Mouse (Mus musculus) layer of hippocampus, adult 18-20 months (tissue): Measurements from ENCODE around the gene Mmd2. TPM values are rescaled to one million over a fixed set of nuclear protein-coding genes. Genes with fewer than 3 reads are reported as not detected.

Experiments
- DNase-seq, 2 experiments: peaks; one replicate each; pipeline ENCODE4 v3.0.0; 2022; ENCODE audit warnings: low spot score in 2 of 2
- total RNA-seq, 2 experiments: library from RNA; stranded (reverse); gene quantifications; 2 replicates each; pipeline ENCODE4 v1.2.3; 2021

Gene Mmd2
- total RNA-seq, 2 experiments from 2014 or later: 160 to 165 TPM

GRCm38 (mm10) chr5:142610362-142610761 lies 1.8 kb upstream of the Mmd2 start:
- no peak for DNase-seq

GRCm38 (mm10) chr5:142608989-142609325 lies 357 bp upstream of the Mmd2 start:
- DNase-seq: no peak

GRCm38 (mm10) chr5:142605288-142605687 lies 3.3 kb downstream of the Mmd2 start:
- DNase-seq: no peak

GRCm38 (mm10) chr5:142604379-142604778 lies 4.2 kb downstream of the Mmd2 start:
- DNase-seq: no peak

GRCm38 (mm10) chr5:142597648-142598390 lies 10.8 kb downstream of the Mmd2 start:
- no peak for DNase-seq

- DNase-seq: no peak
Observed at GRCm38 (mm10) chr5:142596723-142597122, 11.9 kb downstream of the Mmd2 start.

GRCm38 (mm10) chr5:142595698-142596097 lies 12.9 kb downstream of the Mmd2 start:
- DNase-seq: peak in 1 of 2 experiments; percentile 80

- DNase-seq: peak in 1 of 2 experiments; percentile 53
Observed at GRCm38 (mm10) chr5:142590953-142591616, 17.5 kb downstream of the Mmd2 start.

- DNase-seq: peak; percentile 51 to 66
Observed at GRCm38 (mm10) chr5:142583616-142584126, 24.9 kb downstream of the Mmd2 start.

GRCm38 (mm10) chr5:142581517-142581916 lies 27.1 kb downstream of the Mmd2 start:
- peak; percentile 48 to 85 for DNase-seq

GRCm38 (mm10) chr5:142578192-142578591 lies 30.4 kb downstream of the Mmd2 start:
- DNase-seq: no peak

- DNase-seq: no peak
Observed at GRCm38 (mm10) chr5:142576832-142577231, 31.8 kb downstream of the Mmd2 start.

GRCm38 (mm10) chr5:142574323-142575057 lies 34.1 kb downstream of the Mmd2 start:
- DNase-seq: no peak

- DNase-seq: no peak
Observed at GRCm38 (mm10) chr5:142564606-142565005, 44.0 kb downstream of the Mmd2 start.

GRCm38 (mm10) chr5:142560261-142560660 lies 48.3 kb downstream of the Mmd2 start:
- DNase-seq: no peak

- DNase-seq: peak; percentile 85 to 93
Observed at GRCm38 (mm10) chr5:142557397-142558067, 51.1 kb downstream of the Mmd2 start.

- DNase-seq: no peak
Observed at GRCm38 (mm10) chr5:142556721-142557120, 51.9 kb downstream of the Mmd2 start.

- DNase-seq: no peak
Observed at GRCm38 (mm10) chr5:142555866-142556265, 52.7 kb downstream of the Mmd2 start.

- peak; percentile 98 to 99 for DNase-seq
Observed at GRCm38 (mm10) chr5:142550706-142551652, 57.6 kb downstream of the Mmd2 start, which contains the start of gene Radil. Radil (minus strand) TSS chr5:142551098.
